Mouse (Mus musculus): ENCODE measurements around the gene Lgi4.

The Lgi4 gene

DNA sequence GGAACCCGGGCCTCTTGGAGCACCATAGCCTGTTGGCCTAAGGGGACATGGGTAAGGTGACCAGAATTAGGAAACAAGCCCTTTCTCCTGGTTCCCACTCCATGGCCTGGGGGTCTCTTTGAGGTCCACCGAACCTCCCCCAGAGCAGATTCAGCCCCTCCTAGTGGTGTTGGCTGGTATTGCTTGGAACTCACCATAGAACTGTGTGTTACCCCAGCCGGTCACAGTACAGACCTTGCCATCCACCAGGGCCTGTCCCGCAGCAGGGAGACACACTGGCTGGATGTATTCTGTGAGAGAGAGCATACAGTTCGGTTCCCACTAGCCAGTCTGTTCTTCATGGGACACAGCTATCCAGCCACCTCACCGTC is 40.5 kb downstream of the Lgi4 start:
- in situ Hi-C loops (cut with MboI; ENCODE audit: low sequenced_read_pairs): loop anchor here (5.0 to 10.0 kb wide), 2 partner anchors 37 to 125 kb away; partner anchors contain the start of genes Fam187b and Lsr

DNA sequence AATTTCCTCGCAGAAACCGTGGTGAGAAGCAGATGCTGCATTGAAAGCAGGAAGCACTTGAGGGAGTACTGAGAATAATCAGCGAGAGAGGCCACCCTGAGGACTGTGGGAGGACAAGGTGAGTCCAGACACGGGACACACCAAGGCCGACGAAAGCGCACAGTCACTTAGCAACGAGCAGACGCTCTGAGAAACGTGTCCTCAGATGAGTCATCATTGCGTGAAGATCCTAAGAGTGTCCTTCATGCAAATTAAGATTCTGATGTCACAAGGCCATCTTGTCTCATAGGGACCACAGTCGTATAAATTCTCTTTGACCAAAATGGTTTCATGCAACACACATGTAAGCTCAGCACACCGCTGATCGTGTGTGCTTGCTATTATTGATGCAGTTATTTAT is 41.6 kb downstream of the Lgi4 start:
- in situ Hi-C loops (cut with MboI; ENCODE audit: low sequenced_read_pairs): no loop called here

DNA sequence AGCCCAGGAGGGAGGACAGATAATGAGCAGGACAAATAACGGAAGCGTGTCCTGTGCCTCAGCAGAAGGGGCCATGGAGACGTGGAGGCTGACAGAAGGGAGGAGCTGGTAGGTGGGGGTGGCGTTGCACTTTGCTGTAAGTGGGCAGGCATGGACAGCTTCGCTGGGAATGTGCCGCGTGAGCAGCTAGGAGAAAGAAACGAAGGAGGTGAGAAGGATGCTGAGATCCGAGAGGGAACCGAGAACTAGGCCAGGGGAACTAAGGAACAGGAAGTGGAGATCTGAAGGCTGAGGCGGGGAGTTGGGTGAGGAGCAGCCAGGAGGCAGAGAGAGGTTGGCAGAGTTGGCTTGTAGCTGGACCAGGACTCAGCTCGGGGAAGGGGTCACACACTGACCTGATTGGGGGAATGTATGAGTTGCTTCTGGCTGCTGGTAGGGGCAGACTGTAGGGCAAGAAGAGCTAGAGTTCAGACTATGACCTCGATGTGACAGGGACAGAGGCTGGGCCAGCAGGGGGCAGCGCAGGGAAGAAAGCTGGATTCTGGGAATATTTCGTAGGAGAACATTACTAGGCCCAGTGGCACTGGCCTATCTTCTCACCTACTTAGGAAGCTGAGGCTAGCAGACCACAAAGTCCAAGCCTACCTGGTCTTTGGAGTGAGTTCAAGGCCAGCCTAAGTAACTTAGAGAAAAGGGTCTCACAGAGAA is 46.1 kb downstream of the Lgi4 start:
- in situ Hi-C loops (cut with MboI; ENCODE audit: low sequenced_read_pairs): no loop called here

DNA sequence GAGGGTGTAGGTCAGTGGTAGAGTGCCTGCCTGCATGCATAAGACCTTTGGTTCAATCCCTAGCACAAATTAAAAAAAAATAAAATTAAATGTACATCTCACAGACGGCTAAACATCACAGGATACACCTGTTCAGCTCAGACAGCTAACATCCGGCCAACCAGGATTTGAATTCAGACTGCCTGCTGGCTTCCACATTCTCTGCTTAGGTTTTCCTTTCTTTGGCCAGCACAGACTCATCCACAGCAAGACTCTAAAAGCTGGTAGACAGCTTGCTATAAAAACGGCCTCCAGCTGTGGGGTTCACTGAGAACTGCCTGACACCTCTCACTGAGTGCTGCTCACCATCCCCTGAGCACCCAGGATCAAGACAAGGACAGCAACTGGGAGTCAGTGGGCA is 47.0 kb downstream of the Lgi4 start:
- in situ Hi-C loops (cut with MboI; ENCODE audit: low sequenced_read_pairs): no loop called here

DNA sequence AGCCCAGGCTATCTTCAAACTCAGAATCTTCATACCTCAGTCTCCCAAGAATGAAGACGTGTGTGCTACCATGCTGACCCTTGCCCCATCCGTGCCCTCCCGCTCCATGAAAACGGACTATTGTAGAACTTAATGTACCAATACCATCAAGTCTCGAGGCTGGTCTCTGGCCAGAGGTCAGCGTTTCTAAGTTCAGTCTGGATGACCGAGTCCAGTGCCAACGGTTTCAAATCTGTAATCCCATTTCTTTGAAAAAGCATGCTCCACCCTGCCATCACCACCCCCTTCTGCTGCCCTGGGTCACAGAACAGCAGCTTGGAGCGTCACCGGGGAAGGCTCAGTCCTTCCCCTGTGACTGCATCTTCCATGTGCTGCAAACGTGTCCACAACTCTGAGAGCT is 48.6 kb downstream of the Lgi4 start:
- in situ Hi-C loops (cut with MboI; ENCODE audit: low sequenced_read_pairs): no loop called here

DNA sequence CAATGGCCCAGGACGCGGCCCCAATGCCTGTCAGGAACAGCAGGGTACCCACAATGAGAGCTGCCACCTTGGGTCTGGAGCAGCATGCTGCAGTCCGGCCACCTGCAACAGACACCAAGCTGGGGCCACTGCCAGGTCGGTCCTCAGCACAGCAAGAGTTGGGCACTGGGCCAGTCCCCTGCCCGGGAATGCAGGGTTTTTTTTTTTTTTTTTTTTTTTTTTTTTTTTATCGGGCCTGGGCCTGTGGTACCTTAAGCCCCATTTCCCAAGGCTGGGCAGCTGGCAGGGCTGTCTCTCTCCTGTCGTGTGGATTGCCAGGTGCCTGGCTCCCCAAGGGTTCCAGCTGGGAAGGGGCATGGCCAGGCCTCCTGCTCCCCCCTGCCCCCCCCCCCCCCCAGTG is 49.9 kb downstream of the Lgi4 start:
- in situ Hi-C loops (cut with MboI; ENCODE audit: low sequenced_read_pairs): no loop called here

DNA sequence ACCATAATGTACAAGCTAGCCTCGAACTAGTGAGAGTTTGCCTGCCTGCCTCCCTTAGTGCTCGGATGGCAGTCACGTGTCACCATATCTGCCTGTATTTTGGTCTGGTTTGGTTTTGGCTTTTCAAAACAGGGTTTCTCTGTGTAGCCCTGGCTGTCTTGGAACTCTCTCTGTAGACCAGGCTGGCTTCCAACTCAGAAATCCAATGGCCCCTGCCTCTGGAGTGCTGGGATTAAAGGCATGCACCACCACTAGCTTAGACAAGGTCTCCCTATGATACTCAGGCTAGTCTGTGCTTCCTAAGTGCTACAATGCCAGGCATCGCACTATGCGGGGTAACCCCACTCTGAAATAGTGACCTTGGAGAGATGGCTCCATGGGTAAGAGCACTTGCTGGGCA is 50.7 kb downstream of the Lgi4 start:
- in situ Hi-C loops (cut with MboI; ENCODE audit: low sequenced_read_pairs): no loop called here

DNA sequence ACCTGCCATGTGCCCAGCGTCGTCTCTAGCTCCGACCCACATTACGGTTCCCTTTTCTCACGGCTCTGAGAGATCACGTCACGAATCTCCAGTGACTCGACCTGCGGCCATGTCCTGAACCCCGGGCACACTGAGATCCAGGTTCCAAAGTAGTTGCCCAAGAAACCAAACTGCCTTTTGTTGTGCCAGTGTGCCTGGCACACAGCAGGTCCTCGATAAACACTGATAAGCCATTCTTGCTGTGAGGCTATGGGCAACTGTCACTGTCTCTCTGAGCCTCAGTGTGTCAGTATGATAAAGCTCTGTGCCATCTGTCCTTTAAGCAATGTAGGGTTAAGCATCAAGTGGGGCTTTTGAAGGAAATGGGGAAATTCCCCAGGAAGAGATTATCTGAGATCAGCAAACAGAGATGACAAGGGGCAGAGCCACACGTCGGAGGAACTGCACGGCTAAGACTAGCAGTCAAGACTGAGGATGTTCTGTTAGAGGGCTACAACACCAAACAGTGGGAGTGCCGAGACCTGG is 51.8 kb downstream of the Lgi4 start:
- in situ Hi-C loops (cut with MboI; ENCODE audit: low sequenced_read_pairs): no loop called here

DNA sequence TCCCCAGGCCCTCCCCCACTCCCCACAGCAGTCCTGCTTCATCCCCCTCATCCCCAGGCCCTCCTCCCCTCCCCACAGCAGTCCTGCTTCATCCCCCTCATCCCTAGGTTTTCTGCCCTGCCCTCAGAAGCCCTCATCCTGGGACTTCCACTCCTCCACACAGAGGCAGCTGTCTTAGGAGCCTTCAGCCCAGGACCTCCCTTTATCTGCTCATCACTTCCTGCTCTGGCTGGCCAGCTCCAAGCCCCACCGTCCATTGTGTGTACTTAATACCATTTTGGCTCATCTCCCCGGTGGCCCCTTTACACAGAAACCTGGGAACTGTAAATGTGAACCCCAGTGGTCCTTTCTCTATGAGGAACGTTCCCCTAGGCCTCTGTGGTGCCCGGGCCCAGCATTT is 52.9 kb downstream of the Lgi4 start:
- in situ Hi-C loops (cut with MboI; ENCODE audit: low sequenced_read_pairs): no loop called here

DNA sequence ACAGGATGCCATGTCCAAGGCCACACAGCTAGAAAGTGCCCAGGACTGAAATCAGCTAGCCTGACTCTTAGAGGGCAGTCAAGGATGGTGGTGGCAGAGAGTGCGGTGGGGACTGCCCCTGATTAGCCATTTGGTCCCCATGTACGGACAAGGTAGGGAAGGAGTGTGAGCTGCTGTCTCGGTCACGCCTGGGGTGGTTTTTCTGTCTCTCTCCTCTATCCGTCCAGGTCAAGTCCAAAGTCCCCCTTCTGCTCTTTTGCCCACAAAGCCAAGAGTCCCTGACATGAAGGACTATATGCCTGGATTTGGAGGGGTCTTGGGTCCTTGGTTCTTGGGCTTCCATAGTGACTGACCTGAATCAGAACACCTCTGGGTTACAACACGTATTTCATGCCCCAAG is 54.7 kb downstream of the Lgi4 start:
- in situ Hi-C loops (cut with MboI; ENCODE audit: low sequenced_read_pairs): no loop called here

DNA sequence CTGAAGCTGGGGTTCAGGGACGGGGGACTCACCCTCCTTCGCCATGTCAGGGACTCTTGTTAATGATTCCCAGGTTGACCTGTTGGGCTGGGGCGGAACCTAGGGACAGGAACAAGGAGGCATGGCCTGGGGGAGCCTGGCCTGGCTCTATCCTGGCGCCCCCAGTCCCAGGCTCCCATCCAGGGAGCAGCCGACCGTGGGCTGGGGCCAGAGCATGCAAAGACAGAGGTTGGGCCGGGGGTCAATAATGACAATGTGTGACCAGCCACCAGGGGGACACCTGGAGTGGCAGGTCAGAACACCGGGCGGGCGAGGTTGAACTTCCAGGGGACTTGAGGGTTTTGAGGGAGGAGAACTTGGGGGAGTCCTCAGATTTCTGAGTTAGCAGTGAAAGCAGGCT is 55.5 kb downstream of the Lgi4 start:
- in situ Hi-C loops (cut with MboI; ENCODE audit: low sequenced_read_pairs): no loop called here

DNA sequence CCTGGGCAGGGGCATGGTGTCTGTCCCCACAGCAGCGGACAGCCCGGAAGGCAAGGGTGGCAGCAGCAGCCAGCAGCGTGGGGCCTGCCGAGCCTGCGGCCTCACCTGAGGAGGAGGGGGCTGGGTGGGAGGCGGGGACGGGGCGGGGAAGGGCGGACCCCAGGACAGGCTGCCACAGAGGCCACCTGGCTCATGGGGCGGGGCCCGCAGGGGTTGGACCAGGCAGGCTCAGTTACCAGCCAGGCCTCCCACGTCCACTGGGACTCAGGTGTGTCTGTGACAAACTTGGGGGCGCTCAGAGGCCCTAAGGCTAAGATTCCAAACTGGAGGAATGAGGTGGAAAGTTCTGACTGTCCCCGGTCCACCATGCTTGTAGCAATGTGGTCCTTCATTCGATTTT is 56.0 kb downstream of the Lgi4 start, which contains the start of gene Hpn:
Gene Hpn (minus strand): TSS at position 109 of the 400 bp plus-strand sequence.
- in situ Hi-C loops (cut with MboI; ENCODE audit: low sequenced_read_pairs): no loop called here

DNA sequence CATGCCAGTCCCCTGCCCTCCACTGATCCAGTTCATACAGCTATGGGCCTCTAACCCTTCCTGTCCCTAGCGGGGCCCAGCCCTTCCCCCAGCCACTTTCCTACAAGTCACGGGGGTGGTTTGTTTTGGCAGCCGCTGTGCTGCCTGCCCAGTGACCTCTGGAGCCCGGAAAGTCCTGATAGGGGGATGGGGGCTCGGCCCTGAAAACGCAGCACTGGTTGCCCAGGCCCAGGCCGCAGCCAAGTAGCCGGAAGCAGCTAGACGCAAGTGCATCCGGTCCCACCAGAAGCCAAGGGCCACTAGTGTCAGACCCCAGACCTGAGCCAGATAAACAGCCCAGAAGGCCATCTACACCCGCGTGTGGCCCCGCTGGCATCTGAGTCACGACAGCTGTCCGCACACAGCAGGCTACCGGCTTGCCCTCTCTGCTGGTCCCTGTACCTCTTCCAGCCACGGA is 56.5 kb downstream of the Lgi4 start:
- in situ Hi-C loops (cut with MboI; ENCODE audit: low sequenced_read_pairs): no loop called here

DNA sequence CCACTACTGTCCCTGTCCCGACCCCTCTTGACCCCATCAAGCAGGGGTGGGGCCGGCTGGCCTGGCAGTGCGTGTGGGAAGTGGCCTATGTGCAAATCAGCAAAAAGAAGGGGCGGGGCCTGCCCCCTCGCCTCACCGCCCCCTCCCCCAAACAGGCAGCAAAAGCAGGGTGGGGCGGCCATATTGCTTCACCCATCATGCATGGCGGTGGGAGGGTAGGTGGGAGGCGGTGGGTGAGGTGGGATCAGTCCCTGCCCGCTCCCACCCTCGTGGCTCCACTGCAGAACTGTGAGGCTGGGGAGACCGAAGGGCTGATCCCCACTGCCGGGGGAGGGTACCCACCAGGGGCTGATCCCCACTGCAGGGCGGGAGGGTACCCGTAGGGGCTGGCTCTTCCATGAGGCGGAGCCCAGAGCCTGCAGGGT is 57.6 kb downstream of the Lgi4 start:
- in situ Hi-C loops (cut with MboI; ENCODE audit: low sequenced_read_pairs): no loop called here

DNA sequence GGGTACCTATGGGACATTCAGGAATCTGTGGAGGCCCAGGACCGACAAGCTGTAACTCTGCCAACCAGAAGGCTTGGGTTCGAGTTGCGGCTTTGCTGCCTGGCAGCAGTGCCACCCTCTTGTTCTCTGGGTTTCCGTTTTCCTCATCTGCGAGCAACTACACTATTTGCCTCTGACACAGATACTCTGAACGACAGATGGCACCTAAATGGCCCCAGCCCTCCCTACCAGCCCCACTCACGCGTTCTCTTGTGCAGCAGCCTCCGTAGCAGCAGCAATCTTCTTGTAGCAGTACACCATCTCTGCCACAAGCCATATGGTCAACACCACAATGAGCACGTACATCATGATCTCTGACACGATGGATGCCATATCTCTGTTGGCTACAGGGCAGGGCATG is 58.3 kb downstream of the Lgi4 start:
- in situ Hi-C loops (cut with MboI; ENCODE audit: low sequenced_read_pairs): no loop called here

DNA sequence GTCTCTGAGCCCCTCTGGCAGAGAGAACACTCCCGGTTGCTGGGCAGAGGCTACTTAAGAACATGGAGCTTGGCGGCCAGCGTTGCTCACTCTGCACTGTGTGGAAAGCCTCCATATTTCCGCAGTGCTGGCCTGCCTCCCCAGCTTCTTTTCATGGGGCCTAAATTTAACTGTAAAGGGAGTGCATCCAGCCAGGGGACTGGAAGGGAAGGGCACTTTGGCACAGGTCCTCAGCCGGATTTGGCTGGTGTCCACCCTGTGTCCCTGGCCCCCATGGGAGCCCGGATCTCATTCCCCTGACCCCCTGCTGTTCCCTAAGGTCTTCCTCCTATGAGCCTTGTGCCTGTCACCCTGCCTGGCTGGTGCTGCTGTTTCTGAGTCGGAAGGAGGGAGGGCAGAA is 59.3 kb downstream of the Lgi4 start:
- in situ Hi-C loops (cut with MboI; ENCODE audit: low sequenced_read_pairs): no loop called here

DNA sequence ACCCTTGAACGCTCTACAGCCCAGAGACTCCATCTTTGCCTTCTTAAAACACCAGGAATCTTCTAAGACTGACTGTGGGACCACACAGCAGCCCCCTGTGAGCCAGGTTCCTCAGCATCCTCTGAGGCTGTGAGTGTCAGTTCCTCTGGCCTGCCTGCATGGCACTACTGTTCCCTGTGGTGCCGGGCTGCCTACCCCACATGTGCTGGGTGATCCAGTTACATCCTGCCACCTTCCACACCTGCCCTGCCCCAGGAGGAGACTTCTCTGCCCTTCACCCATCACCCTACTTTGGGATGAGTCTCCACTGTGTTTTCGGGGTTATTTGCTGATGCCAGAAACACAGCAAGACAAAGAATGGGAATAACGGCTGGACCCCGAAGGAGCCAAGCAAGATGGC is 60.4 kb downstream of the Lgi4 start:
- in situ Hi-C loops (cut with MboI; ENCODE audit: low sequenced_read_pairs): no loop called here

Measured in CH12F3 (cell line).